Comparison of ENCODE assay signal across 8 mouse cellular contexts in the genomic region with DNA sequence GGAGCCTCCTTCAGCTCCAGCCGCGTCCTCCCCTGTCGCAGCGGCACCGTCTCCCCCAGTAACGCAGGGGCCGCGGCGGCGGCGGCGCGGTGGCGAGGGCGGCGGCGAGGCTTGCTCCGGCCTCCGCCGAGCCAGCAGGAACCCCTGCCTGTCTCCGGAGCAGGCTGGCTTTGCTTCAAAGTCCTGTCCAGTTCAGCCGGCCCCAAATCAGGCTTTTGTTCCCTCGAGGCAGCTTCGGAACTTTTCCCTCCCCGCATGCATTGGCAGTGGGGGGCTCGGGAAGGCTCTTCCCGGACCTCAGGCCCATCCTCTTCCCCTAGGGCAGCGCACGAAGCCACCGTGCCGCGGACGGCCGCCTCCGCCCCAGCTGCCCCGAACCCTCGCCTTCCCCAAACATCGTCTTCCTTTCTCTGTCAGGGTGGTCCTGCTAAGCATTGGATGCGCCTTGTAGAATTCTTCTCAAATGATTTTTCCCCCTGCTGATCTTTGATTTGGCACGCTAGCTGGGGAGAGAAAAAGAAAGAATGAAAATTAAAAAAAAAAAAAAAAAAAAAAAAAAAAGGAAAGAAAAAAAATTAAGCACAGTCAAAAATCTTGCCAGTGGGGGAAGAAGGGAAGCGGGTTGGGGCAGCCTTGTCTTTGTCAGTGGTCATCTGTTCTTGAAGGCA. TPM values are rescaled to one million over a fixed set of nuclear protein-coding genes. Genes with fewer than 3 reads are reported as not detected.
A peak's percentile ranks its signal among the peaks of the same experiment; 100 is the strongest.
DNase-seq lines count a peak whose midpoint lies in the region; ATAC-seq and TF ChIP-seq lines count a peak whose summit lies in the region.

No protein-coding gene starts in this region.

- peak overlapping the region; percentile 92 for H3K27ac ChIP-seq in embryonic facial prominence, embryonic 10.5 days (replicated peaks)
- H3K27ac ChIP-seq in heart, adult 2 months = peak overlapping the region; percentile 58
- peak overlapping the region; percentile 86 for H3K27ac ChIP-seq in limb, embryonic 12.5 days
- peak overlapping the region; percentile 94 for H3K27ac ChIP-seq in midbrain, embryonic 12.5 days (replicated peaks)

- H3K4me2 ChIP-seq in limb, embryonic 12.5 days = peak overlapping the region; percentile 78
- H3K4me2 ChIP-seq in midbrain, embryonic 12.5 days (replicated peaks) = peak overlapping the region; percentile 55

- peak; percentile 75 for ATAC-seq in limb, embryonic 12.5 days (ENCODE audit: insufficient number of reproducible peaks, insufficient read depth, low FRiP score, low TSS enrichment, low read depth)
- ATAC-seq in midbrain, embryonic 12.5 days (ENCODE audit: low FRiP score, low read depth) = peak; percentile 94
- ATAC-seq in activated CD4-positive, CD25-positive, alpha-beta regulatory T cell, adult 4 months = no peak

- no peaks in the 10 kb centered on the region for H3K79me2 ChIP-seq in heart, adult 2 months (replicated peaks; ENCODE audit: control insufficient read depth, insufficient read depth, low read length)

- no peak for TF ChIP-seq EP300 in heart, adult 2 months (IDR thresholded peaks at IDR 0.05; ENCODE audit: insufficient read depth, low read depth, low read length)

- H3K4me3 ChIP-seq in embryonic facial prominence, embryonic 10.5 days = peak overlapping the region; percentile 70
- H3K4me3 ChIP-seq in heart, adult 2 months = peak overlapping the region; percentile 72
- peak overlapping the region; percentile 61 for H3K4me3 ChIP-seq in limb, embryonic 12.5 days (replicated peaks)
- peak overlapping the region; percentile 54 for H3K4me3 ChIP-seq in midbrain, embryonic 12.5 days

- H3K9ac ChIP-seq in heart, adult 2 months (ENCODE audit: low read depth, low read length) = peak overlapping the region; percentile 78
- H3K9ac ChIP-seq in limb, embryonic 12.5 days (replicated peaks) = peak overlapping the region; percentile 84
- peak overlapping the region; percentile 68 for H3K9ac ChIP-seq in midbrain, embryonic 12.5 days (replicated peaks)

- peaks cover 23% of the 10 kb centered on the region for H3K27me3 ChIP-seq in embryonic facial prominence, embryonic 10.5 days (replicated peaks; ENCODE audit: low read depth, poor library complexity, severe bottlenecking)
- H3K27me3 ChIP-seq in heart, adult 2 months (ENCODE audit: control insufficient read depth, insufficient read depth, low read length) = no peaks in the 10 kb centered on the region
- H3K27me3 ChIP-seq in limb, embryonic 12.5 days = peaks cover 7% of the 10 kb centered on the region; the same call in 1 of the 2 replicates
- H3K27me3 ChIP-seq in midbrain, embryonic 12.5 days = no peaks in the 10 kb centered on the region

- H3K4me1 ChIP-seq in embryonic facial prominence, embryonic 10.5 days = peaks cover 7% of the 10 kb centered on the region; the same call in 1 of the 2 replicates
- no peaks in the 10 kb centered on the region; the same call in 1 of the 2 replicates for H3K4me1 ChIP-seq in heart, adult 2 months (ENCODE audit: control insufficient read depth, insufficient read depth, low read length)
- peaks cover 3% of the 10 kb centered on the region; the same call in 1 of the 2 replicates for H3K4me1 ChIP-seq in limb, embryonic 12.5 days (replicated peaks)
- peaks cover 12% of the 10 kb centered on the region; the same call in 1 of the 2 replicates for H3K4me1 ChIP-seq in midbrain, embryonic 12.5 days

- WGBS in embryonic facial prominence, embryonic 10.5 days = under 1% methylated on average over 41 of the region's 41 CpGs
- WGBS in heart, adult 2 months = under 1% methylated on average over 41 of the region's 41 CpGs
- WGBS in limb, embryonic 12.5 days = under 1% methylated on average over 41 of the region's 41 CpGs
- WGBS in midbrain, embryonic 12.5 days = under 1% methylated on average over 37 of the region's 41 CpGs

- no peak for TF ChIP-seq CTCF in heart, adult 2 months (IDR thresholded peaks at IDR 0.05)

- H3K9me3 ChIP-seq in embryonic facial prominence, embryonic 10.5 days = no peaks in the 10 kb centered on the region
- H3K9me3 ChIP-seq in limb, embryonic 12.5 days = no peaks in the 10 kb centered on the region
- H3K9me3 ChIP-seq in midbrain, embryonic 12.5 days = no peaks in the 10 kb centered on the region

- intact Hi-C loops in heart, adult 2 months (cut with DNase I) = no loop called here

- TF ChIP-seq POLR2A in heart, adult 2 months (IDR thresholded peaks at IDR 0.05; ENCODE audit: insufficient read depth, low read depth, low read length) = 0 out of 2 replicates have a peak, but pooled peaks have one; percentile 13

- DNase-seq in adrenal gland, postnatal 14 days = peak; percentile 84
- peak; percentile 86 for DNase-seq in embryonic facial prominence, embryonic 10.5 days (ENCODE audit: low spot score)
- peak; percentile 77 to 78 for DNase-seq in heart, adult 2 months
- peak; percentile 22 to 49 for DNase-seq in kidney, adult 8-10 months
- peak; percentile 21 for DNase-seq in skeletal muscle tissue, adult 2 months (ENCODE audit: low read depth, low spot score)

- H3K36me3 ChIP-seq in embryonic facial prominence, embryonic 10.5 days (replicated peaks) = no peaks in the 10 kb centered on the region
- H3K36me3 ChIP-seq in heart, adult 2 months (ENCODE audit: control insufficient read depth, insufficient read depth, low read length) = no peaks in the 10 kb centered on the region
- H3K36me3 ChIP-seq in limb, embryonic 12.5 days = no peaks in the 10 kb centered on the region
- H3K36me3 ChIP-seq in midbrain, embryonic 12.5 days = no peaks in the 10 kb centered on the region

RNA-seq across cellular contexts. Expression of a gene that starts 0.9 kb away (rescaled TPM):
- total RNA-seq in adrenal gland, postnatal 14 days (2021) = 0.67 and 1.5 TPM in 2 replicates
- polyA plus RNA-seq in embryonic facial prominence, embryonic 10.5 days (2016; fragmentation: Nextera tagmentation; extraction: Ambion mirVana) = 4.0 and 4.4 TPM in 2 replicates
- total RNA-seq in heart, adult 2 months (2021) = under 1 TPM; 0.11 to 0.18 TPM
- polyA plus RNA-seq in heart, adult 2 months (2012; rRNA removed) = 0.18 and 0.41 TPM in 2 replicates
- polyA plus RNA-seq in limb, embryonic 12.5 days (2016; fragmentation: Nextera tagmentation; extraction: Ambion mirVana) = 5.1 and 5.8 TPM in 2 replicates
- 35.1 and 37.5 TPM in 2 replicates for polyA plus RNA-seq in midbrain, embryonic 12.5 days (2016; fragmentation: Nextera tagmentation; extraction: Ambion mirVana)
- polyA plus RNA-seq in activated CD4-positive, CD25-positive, alpha-beta regulatory T cell, adult 4 months (2017; shearing (Covaris generic)) = not detected

RNA-seq across cellular contexts. Expression of a gene that starts 32.5 kb away (rescaled TPM):
- 38.8 and 41.9 TPM in 2 replicates for total RNA-seq in adrenal gland, postnatal 14 days (2021)
- polyA plus RNA-seq in embryonic facial prominence, embryonic 10.5 days (2016; fragmentation: Nextera tagmentation; extraction: Ambion mirVana) = 86.5 and 90.9 TPM in 2 replicates
- total RNA-seq in heart, adult 2 months (2021) = 10 to 100 TPM; 40.5 to 45.9 TPM
- polyA plus RNA-seq in heart, adult 2 months (2012; rRNA removed) = 36.5 and 83.3 TPM in 2 replicates
- 99.3 and 100.0 TPM in 2 replicates for polyA plus RNA-seq in limb, embryonic 12.5 days (2016; fragmentation: Nextera tagmentation; extraction: Ambion mirVana)
- polyA plus RNA-seq in midbrain, embryonic 12.5 days (2016; fragmentation: Nextera tagmentation; extraction: Ambion mirVana) = 95.1 and 98.4 TPM in 2 replicates
- 10 to 100 TPM; 79.4 to 89.7 TPM for polyA plus RNA-seq in activated CD4-positive, CD25-positive, alpha-beta regulatory T cell, adult 4 months (2017; shearing (Covaris generic))

Comparison
In these comparisons a context has a peak if more than half of its experiments do, and no peak if none do; other contexts are left out.
1. DNase-seq: peak in every context shown above with its lines; median percentile 86 in embryonic facial prominence, embryonic 10.5 days; 84 in adrenal gland, postnatal 14 days; 78 in heart, adult 2 months; 36 in kidney, adult 8-10 months; 21 in skeletal muscle tissue, adult 2 months.